Mouse (Mus musculus): ENCODE measurements at regions not wholly inside any gene's neighbourhood (a gene's known extent, or its start where the extent isn't known, plus 50 kb on each side); places are given as distances from the start of the nearest gene placed in this dataset.

DNA sequence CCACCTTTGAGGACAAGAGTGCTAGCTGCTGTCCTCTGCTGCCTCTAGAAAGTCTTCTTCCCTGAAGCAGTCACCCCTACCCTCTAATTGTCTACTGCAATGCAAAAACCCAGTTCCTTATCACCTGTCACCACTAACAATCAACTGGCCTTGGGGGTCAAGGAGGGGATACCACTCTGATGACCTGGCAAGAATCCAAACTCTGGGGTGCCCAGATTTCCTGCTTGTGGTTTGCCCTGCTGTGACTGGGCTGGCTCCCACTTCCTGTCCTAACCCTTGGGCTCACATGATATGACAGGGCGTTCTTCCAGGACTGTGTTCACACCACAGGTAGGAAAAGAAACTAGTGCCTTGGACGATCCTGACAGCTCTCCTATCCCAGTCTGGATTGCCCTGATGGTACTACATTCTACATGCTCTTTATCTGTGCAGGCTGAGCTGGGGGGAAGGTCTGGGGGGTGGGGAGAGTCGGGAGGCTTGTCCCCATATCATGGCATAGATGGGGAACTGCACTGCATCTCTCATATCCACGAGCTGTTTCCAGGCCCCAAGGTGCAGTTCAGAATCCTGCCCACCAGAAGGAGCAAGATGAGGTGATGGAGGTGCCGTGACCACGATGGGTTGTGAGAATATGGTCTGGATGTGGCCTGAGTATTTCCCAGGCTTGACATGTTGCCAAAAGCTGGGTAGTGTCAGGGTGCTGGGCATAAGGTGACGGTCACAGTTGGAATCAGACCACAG, 81.0 kb downstream of the Maf start:
- no peak for DNase-seq (ENCODE audit: low spot score)

- no peak for DNase-seq (ENCODE audit: low spot score)
Measured at GRCm38 (mm10) chr8:115625072-115625471, 82.5 kb downstream of the Maf start.

GRCm38 (mm10) chr8:115618049-115618760, 89.4 kb downstream of the Maf start:
- DNase-seq (ENCODE audit: low spot score), result peak; percentile 15

GRCm38 (mm10) chr8:115616871-115617605, 90.6 kb downstream of the Maf start:
- DNase-seq (ENCODE audit: low spot score), result no peak

- DNase-seq (ENCODE audit: low spot score), result no peak
Measured at GRCm38 (mm10) chr8:115613946-115614584, 93.5 kb downstream of the Maf start.

- DNase-seq (ENCODE audit: low spot score), result no peak
Measured at GRCm38 (mm10) chr8:115612119-115612518, 95.5 kb downstream of the Maf start.

- DNase-seq (ENCODE audit: low spot score), result no peak
Measured at GRCm38 (mm10) chr8:115599771-115600170, 107.8 kb downstream of the Maf start.

- no peak for DNase-seq (ENCODE audit: low spot score)
Measured at GRCm38 (mm10) chr8:115597226-115597953, 110.2 kb downstream of the Maf start.

- DNase-seq (ENCODE audit: low spot score), result no peak
Measured at GRCm38 (mm10) chr8:115589721-115590120, 117.9 kb downstream of the Maf start.

- DNase-seq (ENCODE audit: low spot score), result no peak
Measured at GRCm38 (mm10) chr8:115589076-115589475, 118.5 kb downstream of the Maf start.

DNA sequence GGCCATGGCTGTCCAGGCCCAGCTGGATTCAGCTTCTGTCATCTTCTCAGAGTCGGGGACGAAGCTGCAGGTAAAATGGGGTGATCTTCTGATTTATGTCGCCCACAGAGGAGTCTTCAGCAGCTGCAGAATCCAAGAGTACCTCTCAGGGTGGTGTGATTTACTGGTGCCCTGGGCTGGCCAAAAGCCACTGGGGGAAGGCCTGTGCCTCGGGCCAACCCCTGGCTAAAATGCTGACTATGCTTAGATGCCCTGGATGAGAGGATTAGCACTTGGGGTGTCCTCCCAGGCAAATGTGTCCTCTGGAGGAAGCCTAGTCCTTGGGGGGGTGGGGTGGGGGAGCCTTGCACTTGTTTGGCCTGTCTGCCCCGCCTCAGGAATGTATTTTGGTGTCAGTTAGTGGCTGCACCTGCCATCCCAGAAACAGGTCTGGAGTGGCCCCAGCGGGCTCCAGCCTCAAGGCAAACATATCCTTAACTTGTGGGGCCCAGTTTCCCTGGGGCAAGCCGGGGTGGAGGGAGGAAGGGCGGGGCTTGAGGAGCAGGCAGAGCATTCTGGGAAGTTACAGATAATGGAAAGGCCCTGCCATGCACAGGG, 123.2 kb downstream of the Maf start:
- DNase-seq (ENCODE audit: low spot score), result no peak

DNA sequence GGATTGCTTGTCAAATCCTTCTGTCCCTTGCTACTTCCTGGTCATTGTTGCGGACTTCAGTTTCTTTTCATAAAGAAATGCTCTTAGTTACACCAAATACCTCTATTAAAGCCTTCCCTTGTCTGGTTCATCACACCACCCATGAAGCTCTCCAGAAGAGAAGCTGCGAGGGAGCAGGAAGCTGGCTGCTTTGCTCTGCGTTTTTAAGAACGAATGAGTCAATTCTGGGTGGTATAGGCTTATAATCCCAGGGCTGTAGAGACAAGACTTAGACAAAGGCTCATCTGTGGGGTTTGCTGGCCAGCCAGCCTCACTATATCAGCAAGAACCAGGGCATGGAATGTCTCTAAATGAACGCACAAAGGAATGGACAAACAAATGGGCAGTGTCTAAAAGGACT, 124.4 kb downstream of the Maf start:
- no peak for DNase-seq (ENCODE audit: low spot score)

DNA sequence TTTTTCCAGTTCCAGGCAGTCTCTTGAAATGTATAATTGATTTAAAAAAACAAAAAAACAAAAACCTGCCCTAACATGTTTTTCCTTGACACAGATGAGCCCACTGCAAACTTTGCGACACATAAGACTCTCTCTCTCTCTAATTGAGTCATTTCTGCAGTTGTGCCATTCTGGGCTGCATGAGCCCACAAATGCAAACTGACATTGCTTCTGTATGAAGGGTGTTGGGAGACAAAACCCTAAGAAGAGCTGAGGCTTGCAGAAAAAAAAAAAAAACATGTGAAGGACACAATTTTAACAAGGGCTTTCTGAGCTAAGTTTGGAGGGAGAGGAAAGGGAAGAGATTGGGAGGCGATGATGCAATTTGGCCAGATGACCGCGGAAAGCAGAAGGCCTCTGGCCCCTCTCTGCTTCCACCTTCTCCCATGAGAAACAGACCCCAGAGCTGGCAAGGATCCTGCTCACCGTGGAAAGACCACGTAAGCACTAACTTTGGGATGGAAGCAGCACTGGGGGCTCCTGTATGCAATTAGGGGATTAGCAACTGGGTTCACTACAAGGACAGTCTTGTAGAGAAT, 125.6 kb downstream of the Maf start:
- DNase-seq (ENCODE audit: low spot score), result no peak

GRCm38 (mm10) chr8:115568394-115568793, 139.2 kb downstream of the Maf start:
- no peak for DNase-seq (ENCODE audit: low spot score)

DNA sequence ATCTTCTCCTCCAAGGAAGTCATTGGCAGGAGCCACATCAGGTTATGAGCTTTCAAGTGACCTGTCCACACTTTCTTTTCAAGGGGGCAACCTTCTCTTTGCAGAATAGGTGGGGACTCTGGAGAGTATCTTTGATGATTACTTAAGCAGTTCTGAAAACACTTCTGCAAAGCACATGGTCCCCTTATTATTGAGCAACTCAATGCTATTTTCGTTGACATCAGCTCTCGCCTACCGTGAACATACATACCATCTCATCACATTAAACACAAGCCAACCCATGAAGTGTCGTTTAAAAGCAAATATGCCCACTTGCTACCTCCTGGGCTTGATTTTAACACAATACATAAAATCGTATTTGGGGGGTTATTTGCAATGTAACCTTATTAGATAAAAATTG, 141.8 kb downstream of the Maf start:
- DNase-seq (ENCODE audit: low spot score), result no peak

DNA sequence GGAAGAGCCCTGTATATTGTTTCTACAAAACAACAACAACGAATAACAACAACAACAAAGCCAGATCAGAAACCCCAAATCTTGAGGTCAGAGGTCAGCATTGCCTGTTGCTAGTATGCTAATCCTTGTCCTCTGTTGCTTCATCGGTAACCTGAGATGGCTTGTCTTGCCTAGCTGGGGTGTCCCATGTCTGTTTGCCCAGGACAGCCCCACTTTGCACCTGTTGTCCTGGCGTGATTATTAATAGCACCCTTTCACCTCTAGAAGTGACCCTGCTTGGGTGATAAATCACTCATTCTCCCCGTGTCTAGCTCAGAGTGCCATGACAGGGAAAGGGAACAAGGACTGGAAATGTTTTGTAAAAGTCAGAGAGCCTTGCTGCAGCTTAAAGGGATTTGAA, 145.2 kb downstream of the Maf start:
- no peak for DNase-seq (ENCODE audit: low spot score)

DNA sequence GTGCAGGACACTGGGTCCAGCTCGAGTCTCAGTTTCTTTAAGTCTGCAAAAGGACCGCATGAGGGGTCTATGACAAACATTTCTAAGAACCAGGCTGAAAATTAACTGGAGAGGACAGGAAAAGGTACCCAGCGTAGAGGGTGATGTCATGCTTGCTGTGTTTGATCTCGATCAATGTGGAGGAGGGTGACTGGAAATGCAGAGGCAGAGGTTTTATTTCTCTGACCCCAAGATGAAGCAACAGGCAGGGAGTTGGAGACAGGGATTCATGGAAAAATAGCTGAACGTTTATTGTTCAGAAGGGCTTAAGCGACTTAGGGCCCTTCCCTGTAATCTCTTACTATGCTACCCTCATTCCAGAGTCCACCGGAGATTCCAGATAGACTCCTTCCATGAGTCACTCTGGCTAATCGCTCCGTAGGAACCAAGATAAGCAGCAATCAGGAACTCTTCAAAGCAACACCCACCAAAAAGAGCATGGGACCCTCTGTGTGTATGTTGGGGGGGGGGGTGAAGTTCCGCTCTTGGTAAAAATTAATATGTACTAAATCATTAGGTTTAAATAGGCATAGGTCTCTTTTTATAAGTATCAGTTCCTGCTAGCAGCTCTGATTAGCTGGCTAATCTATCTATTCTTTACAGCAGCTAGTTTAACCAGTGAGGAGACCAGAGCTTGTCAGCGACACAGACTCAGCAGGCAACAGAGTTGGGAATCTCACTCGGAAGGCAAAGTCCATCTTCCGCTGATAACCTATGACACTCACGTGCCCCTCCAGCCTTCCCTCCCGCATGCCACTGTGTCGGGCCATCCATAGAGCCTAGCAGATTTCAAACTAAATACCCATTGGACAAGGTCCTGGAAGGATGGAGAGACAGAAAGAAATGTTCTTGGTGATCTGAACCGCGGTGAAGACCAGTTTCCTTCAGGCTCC, 146.3 kb downstream of the Maf start:
- no peak for DNase-seq (ENCODE audit: low spot score)

DNA sequence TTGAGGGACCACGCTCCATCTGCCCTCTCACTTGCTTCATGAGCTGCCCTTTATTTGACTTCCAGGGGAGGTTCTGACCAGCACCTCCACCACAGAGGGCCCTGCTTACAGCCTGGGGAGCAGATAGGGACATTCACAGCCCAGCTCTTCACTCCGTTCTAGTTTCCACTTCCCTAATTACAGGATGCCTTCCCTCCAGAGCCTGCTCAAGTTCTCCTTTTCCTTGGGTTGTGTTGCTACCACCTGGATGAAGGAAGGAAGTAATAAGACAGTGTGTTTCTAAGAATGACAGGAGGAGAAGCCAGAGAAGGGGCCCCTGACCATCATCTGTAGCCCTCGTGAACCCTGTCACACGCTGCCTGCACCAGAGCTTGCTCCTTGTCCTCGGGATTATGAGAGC, 152.1 kb downstream of the Maf start:
- no peak for DNase-seq (ENCODE audit: low spot score)

- DNase-seq (ENCODE audit: low spot score), result no peak
Measured at GRCm38 (mm10) chr8:115554185-115554584, 153.4 kb downstream of the Maf start.

GRCm38 (mm10) chr8:115551262-115551661, 156.3 kb downstream of the Maf start:
- DNase-seq (ENCODE audit: low spot score), result no peak

All from ovary, postnatal 36 days (tissue).